Mouse (Mus musculus) forebrain, embryonic 16.5 days (tissue): Measurements from ENCODE around the gene Gm11020. TPM values are rescaled to one million over a fixed set of nuclear protein-coding genes. Genes with fewer than 3 reads are reported as not detected.

Experiments used
- polyA plus RNA-seq: library from polyadenylated mRNA; unstranded; fragments of >200 nt; fragmentation: Nextera tagmentation; extraction: Ambion mirVana; gene quantifications from 2 replicates; pipeline ENCODE4 v1.2.1, GENCODE M21; 2015

The Gm11020 gene
- polyA plus RNA-seq, 1 experiment from 2014 or later: not detected

Other genes with a start within 250 kb of the Gm11020 start
- gene Cdh5, start 219.9 kb upstream of the Gm11020 start, polyA plus RNA-seq: 9.2 and 12.6 TPM in 2 replicates
- 2.4 and 3.1 TPM in 2 replicates for gene Bean1, start 151.1 kb upstream of the Gm11020 start, polyA plus RNA-seq
- gene Tk2, start 73.0 kb upstream of the Gm11020 start, polyA plus RNA-seq: 51.7 and 54.3 TPM in 2 replicates
- gene Cklf, start 70.7 kb upstream of the Gm11020 start, polyA plus RNA-seq: 36.0 and 36.3 TPM in 2 replicates
- gene Cmtm2a, start 28.4 kb upstream of the Gm11020 start, polyA plus RNA-seq: not detected in 2 replicates
- not detected in 2 replicates for gene Gm45711, start 11.5 kb upstream of the Gm11020 start, polyA plus RNA-seq
- not detected in 2 replicates for gene Cmtm1, start 11.4 kb upstream of the Gm11020 start, polyA plus RNA-seq
- not detected in 2 replicates for gene Cmtm2b, start 663 bp downstream of the Gm11020 start, polyA plus RNA-seq
- gene Cmtm3, start 17.8 kb downstream of the Gm11020 start, polyA plus RNA-seq: 34.0 and 39.6 TPM in 2 replicates
- gene Cmtm4, start 74.2 kb downstream of the Gm11020 start, polyA plus RNA-seq: 2.8 and 3.2 TPM in 2 replicates
- gene Dync1li2, start 121.5 kb downstream of the Gm11020 start, polyA plus RNA-seq: 139 and 143 TPM in 2 replicates
- 0.16 and 0.25 TPM in 2 replicates for gene Terb1, start 188.3 kb downstream of the Gm11020 start, polyA plus RNA-seq
- gene Nae1, start 213.1 kb downstream of the Gm11020 start, polyA plus RNA-seq: 122 and 131 TPM in 2 replicates
- 1.6 and 1.9 TPM in 2 replicates for gene Car7, start 213.1 kb downstream of the Gm11020 start, polyA plus RNA-seq